Mouse (Mus musculus) cerebellum, postnatal 36 days (tissue): ENCODE measurements around the gene Armc8.
A peak's percentile ranks its signal among the peaks of the same experiment; 100 is the strongest.
"Not testable (repeated sequence)": the region's sequence is repeated elsewhere in the genome, so short reads cannot be mapped to it uniquely, and the experiment has no call there.

Experiments
- DNase-seq, 2 experiments: peaks; one replicate each; pipeline ENCODE4 v3.0.0; 2021 to 2022; ENCODE audit warnings: mixed read lengths in 2 of 2

Gene Armc8

DNA sequence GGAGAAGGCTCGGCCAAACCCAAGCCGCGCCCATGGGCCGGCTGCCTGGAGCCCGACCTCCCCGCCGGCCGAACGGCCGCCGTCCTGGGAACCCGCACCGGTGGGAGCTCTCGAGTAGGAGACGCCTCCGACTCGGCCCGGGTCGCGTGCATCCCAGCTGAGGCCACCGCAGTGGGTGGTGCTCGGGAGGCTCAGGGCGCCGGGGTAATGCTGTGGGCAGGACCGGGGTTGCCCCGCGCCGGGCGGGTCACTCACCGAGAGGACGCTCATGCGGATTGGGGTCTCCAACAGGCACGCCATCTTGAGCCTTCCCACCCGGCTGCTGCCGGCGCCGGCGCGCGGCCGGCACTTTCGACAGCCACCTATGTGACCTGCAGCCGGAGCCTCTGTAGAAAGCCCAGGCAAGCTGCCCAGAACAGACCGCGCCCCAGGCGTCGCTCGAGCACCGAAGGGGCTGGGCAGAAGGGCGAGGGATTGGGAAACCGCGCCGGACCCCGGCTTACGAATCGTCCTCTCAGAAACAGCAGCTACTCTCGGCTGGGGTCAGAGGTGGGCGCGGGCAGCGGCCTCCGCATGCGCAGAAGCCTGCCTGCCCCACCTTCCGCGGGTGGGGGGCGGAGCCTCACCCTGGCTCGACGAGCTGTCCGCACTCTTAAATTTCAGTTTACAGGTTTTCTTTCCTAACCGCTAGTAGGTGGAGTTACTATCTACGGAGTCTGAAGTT is at the start of gene Armc8:
TSS of gene Armc8 (minus strand) at position 553 of the 724 bp plus-strand sequence.
- DNase-seq, result peak; percentile 88 to 91

- DNase-seq, result no peak
Measured at GRCm38 (mm10) chr9:99612202-99612601, 43.5 kb upstream of the Armc8 start, which contains the start of gene A4gnt. Gene A4gnt, plus strand, starts transcription at chr9:99612502.

- no peak for DNase-seq
Measured at GRCm38 (mm10) chr9:99603566-99603965, 34.9 kb upstream of the Armc8 start.

GRCm38 (mm10) chr9:99599127-99599526 is 30.4 kb upstream of the Armc8 start:
- not testable (repeated sequence) for DNase-seq

GRCm38 (mm10) chr9:99591144-99591543 is 22.4 kb upstream of the Armc8 start:
- no peak for DNase-seq

DNA sequence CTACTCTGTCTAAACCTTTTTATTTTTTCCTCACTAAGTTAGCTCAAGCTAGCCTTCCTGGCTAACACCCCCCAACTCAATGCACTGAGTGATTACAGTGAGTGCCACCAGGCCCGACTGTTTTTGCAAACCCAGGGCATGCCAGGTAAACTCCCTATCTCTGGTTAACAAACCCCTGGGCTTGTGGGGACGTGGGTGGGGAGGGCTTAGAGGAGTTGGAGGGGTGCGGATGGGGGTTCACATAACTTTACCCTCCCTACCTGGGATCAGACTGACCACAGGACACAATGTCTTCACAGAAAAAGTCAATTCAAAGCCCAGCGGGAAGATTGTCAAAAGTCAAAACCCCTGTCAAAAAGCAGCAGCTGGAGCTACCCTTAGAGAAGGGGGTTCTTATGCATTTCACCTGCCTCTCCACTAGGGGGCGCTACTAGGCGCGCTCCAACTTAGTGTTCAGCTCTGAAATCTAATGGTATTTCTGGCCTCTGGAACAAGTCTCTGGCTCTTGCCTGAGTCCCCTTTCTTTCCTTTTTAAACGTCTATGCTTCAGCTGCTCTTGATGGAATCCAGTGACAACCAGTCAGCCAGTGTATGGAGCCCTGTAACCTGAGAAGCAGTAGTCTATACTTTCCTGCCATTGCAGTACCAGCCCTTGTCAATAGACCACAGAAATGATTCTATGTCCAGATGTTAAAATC is 19.0 kb upstream of the Armc8 start:
- peak; percentile 46 to 50 for DNase-seq

GRCm38 (mm10) chr9:99580655-99581054 is 12.0 kb upstream of the Armc8 start:
- DNase-seq, result peak; percentile 11 to 23

GRCm38 (mm10) chr9:99575677-99576480 is 7.2 kb upstream of the Armc8 start, which contains the start of gene Dbr1:
Gene Dbr1, plus strand, starts transcription at chr9:99575799.
- peak; percentile 92 for DNase-seq

DNA sequence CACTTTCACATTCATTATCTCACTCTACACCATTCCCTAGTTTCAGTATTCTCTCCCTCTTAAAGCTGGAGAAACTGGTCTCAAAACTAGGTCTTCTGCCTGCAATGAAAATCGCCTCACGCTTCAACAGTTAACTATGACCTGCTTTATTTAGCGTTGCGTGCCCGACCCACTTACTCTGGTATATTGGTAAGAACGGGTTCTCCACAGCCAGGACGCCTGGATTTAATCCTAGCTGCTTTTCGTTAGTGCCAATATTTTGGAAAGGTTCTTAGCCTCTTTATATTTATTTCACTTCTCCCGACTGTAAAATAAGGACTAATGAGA is 335 bp upstream of the Armc8 start:
- DNase-seq, result peak in 1 of 2 experiments; percentile 17

GRCm38 (mm10) chr9:99568023-99568346 is 714 bp downstream of the Armc8 start:
- DNase-seq, result no peak

GRCm38 (mm10) chr9:99563714-99564113 is 5.0 kb downstream of the Armc8 start:
- DNase-seq, result no peak

GRCm38 (mm10) chr9:99560389-99560788 is 8.3 kb downstream of the Armc8 start:
- no peak for DNase-seq

GRCm38 (mm10) chr9:99559557-99559904 is 9.2 kb downstream of the Armc8 start:
- no peak for DNase-seq

DNA sequence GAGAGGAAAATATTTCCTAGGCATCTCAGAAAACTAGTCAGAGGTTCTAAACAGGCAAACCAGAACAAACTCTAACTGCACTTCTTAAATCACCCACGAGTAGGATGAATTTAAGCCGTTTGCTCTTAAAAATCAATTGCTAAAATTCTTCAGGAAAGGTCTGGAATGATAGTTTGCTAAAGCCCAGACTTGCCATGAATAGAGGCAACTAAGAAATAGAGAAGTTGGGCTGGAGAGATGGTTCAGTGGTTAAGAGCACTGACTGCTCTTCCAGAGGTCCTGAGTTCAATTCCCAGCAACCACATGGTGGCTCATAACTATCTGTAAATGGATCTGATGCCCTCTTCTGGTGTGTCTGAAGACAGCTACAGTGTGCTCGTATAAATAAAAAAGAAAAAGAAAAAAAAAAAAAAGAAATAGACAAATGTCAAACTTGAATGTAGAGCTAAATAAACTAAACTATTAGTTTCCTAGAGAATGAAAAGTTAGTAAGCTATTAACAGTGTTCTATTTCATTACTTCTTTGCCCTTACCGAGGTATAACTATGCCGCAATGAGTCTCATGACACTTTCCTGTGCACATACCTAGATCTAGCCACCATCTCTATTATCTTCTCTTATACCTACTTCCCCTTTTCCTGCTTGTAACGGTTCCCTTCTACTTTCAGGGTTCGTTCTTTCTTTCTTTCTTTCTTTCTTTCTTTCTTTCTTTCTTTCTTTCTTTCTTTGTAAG is 9.7 kb downstream of the Armc8 start:
- DNase-seq, result no peak

GRCm38 (mm10) chr9:99557580-99558300 is 11.0 kb downstream of the Armc8 start:
- DNase-seq, result no peak

DNA sequence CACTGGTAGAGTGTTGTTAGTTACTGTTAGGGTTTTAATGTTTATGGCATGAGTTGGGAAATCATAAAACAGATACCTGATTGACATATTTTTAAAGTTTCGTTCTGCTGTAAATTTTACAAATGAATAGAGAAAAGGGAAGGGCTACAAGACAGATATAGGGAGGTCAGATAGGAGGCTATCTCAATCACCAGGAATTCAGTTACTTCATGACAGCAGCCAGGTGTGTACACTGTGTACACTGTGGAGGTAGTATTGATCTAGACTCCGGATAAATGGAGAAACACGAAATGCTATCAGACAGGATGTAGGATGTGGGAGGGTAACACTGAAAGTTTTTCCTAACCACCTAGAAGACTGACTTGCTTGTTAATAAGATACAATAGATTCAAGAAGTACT is 13.4 kb downstream of the Armc8 start:
- DNase-seq, result no peak

GRCm38 (mm10) chr9:99554052-99554451 is 14.6 kb downstream of the Armc8 start:
- no peak for DNase-seq

DNA sequence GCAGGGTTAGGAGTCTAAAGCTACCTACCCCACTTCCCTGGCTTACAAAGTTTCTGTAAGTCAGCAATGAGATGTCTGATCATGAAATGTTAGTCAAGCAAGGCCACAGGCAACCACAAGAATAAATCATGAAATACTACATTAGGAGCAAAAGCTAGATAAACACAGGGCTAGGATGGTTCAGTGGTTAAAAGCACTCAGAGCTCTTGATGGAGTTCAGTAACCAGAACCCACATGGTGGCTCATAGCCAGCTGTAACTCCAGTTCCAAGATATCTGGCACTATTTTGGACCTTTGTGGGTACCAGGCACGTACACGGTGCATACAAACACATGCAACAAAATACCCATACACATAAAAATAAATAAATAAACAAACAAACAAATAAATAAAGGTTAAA is 15.7 kb downstream of the Armc8 start:
- no peak for DNase-seq

DNA sequence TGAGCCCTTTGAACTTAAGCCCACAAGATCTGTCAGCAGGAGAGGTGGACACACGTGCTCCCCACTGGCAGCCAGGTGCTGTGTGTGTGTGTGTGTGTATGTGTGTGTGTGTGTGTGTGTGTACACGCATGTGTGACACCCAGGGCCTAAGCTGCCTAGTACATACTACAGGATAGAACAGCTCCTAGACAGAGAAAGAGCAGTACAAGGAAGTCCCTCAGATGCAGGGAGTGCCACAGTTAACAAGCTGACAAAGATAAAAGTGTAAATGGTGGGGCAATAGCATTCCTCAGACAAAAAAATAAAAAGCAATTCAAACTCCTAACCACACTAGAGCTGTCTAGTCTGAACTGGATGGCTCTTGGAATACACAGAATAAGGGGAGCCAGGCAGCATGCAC is 16.6 kb downstream of the Armc8 start:
- no peak for DNase-seq

DNA sequence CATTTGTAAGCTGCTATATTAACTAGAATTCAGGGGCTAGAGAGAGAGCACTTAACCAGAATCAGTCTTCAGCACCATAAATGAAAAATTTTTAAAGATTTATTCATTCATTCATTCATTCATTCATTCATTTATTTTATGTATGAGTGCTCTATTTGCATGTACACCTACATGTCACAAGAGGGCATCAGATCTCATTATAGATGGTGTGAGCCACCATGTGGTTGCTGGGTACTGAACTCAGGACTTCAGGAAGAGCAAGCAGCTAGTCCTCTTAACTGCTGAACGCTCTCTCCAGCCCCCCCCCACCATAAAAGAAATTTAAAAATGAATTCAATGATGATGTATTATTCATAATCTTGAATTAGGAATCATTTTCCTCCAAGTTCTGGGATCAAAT is 22.4 kb downstream of the Armc8 start:
- DNase-seq, result no peak

DNA sequence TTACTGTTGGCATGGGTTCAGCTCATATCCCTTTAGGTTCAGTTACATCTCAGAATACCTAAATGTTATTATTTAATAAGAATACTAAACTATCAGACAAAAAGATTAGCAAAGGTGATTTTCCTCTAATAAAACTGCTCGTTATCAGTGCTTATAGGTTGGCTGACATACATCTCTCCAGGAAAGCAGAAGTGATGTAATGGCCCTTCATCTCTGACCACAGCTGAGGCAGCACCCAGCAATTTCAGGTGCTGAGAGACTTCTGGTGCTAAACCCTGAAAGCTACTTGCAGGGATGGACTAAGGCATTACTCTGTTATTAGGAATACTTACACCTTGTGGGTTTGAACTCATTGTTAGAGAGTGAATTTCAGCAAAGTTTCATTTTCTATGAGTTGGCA is 36.8 kb downstream of the Armc8 start:
- DNase-seq, result no peak

DNA sequence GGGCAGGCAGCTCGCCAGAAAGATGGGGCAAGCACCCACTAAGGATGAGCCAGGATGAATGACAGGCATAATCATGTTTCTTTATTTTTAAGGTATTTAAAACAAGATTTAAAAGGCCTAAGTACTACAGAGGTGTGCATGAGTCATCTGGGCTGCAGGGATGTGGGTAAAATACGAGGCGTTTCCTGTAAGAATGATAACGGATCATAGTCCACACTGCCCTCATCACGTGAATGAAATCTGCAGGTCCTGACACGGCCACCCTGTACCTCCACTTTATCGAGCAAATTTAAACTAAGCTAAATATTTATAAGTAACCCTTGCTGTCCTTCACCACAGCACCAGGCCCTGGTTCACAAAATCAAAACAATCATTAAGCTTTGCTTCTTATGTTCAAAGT is 62.8 kb downstream of the Armc8 start:
- no peak for DNase-seq
